Mouse (Mus musculus): ENCODE measurements around the gene Cdk14. TPM values are rescaled to one million over a fixed set of nuclear protein-coding genes. Genes with fewer than 3 reads are reported as not detected.

Gene Cdk14
- 22.0 TPM for polyA plus RNA-seq (2014; fragmentation: Illumina TruSeq; extraction: RNeasy Lipid Tissue Mini Kit (QIAGEN cat#74804))

GRCm38 (mm10) chr5:5419992-5420455, at the start of gene Cdk14:
Cdk14 (minus strand) TSS chr5:5420312.

GRCm38 (mm10) chr5:4757902-4758301, 662.2 kb downstream of the Cdk14 start, which contains the start of gene Fzd1:
Fzd1 (minus strand) TSS chr5:4758035.

Other genes with a start within 250 kb of the Cdk14 start
- gene 1700015F17Rik, start 58.8 kb upstream of the Cdk14 start, polyA plus RNA-seq (2014; fragmentation: Illumina TruSeq; extraction: RNeasy Lipid Tissue Mini Kit (QIAGEN cat#74804)), result not detected
- 61.3 TPM for gene Cldn12, start 94.6 kb upstream of the Cdk14 start, polyA plus RNA-seq (2014; fragmentation: Illumina TruSeq; extraction: RNeasy Lipid Tissue Mini Kit (QIAGEN cat#74804))
- 51.0 TPM for gene Gtpbp10, start 139.2 kb upstream of the Cdk14 start, polyA plus RNA-seq (2014; fragmentation: Illumina TruSeq; extraction: RNeasy Lipid Tissue Mini Kit (QIAGEN cat#74804))
- gene Gm8773, start 153.5 kb upstream of the Cdk14 start, polyA plus RNA-seq (2014; fragmentation: Illumina TruSeq; extraction: RNeasy Lipid Tissue Mini Kit (QIAGEN cat#74804)), result 1.7 TPM
- 21.6 TPM for gene Cfap69, start 243.9 kb upstream of the Cdk14 start, polyA plus RNA-seq (2014; fragmentation: Illumina TruSeq; extraction: RNeasy Lipid Tissue Mini Kit (QIAGEN cat#74804))

All from ovary, adult 10 weeks (tissue).